Comparison of ENCODE assay signal across 7 mouse cellular contexts in genomic region chr11:112782357-112783121, GRCm38 (mm10). TPM values are rescaled to one million over a fixed set of nuclear protein-coding genes. Genes with fewer than 3 reads are reported as not detected.
DNase-seq lines count a peak whose midpoint lies in the region; ATAC-seq lines count a peak whose summit lies in the region.

No protein-coding gene starts in this region.

- H3K4me3 ChIP-seq in heart, embryonic 15.5 days, result peak overlapping the region; percentile 59
- H3K4me3 ChIP-seq in midbrain, embryonic 14.5 days (replicated peaks; ENCODE audit: low read depth, low read length), result peak overlapping the region; percentile 60

- H3K27me3 ChIP-seq in heart, embryonic 15.5 days, result peaks cover 81% of the 10 kb centered on the region
- peaks cover 5% of the 10 kb centered on the region; the same call in 1 of the 2 replicates for H3K27me3 ChIP-seq in midbrain, embryonic 14.5 days (ENCODE audit: control insufficient read depth, insufficient read depth, low read length)

- no peaks in the 10 kb centered on the region for H3K36me3 ChIP-seq in heart, embryonic 15.5 days
- no peaks in the 10 kb centered on the region for H3K36me3 ChIP-seq in midbrain, embryonic 14.5 days (ENCODE audit: control insufficient read depth, insufficient read depth, low read length)

- under 1% methylated on average over 75 of the region's 75 CpGs for WGBS in heart, embryonic 15.5 days
- WGBS in midbrain, embryonic 14.5 days, result under 1% methylated on average over 75 of the region's 75 CpGs

- peak; percentile 27 for DNase-seq in thymus, postnatal 4 days
- DNase-seq in thymus, postnatal 14 days, result no peak
- peak; percentile 79 for DNase-seq in embryo, embryonic 9.5 days (ENCODE audit: extremely low spot score)
- DNase-seq in left cerebral cortex, postnatal 36 days (ENCODE audit: low spot score in 2 of 2), result peak; percentile 44 to 63
- DNase-seq in midbrain, embryonic 14.5 days, result peak; percentile 68
- DNase-seq in urinary bladder, postnatal 14 days (ENCODE audit: low spot score), result peak; percentile 35

- peak overlapping the region; percentile 75 for H3K27ac ChIP-seq in heart, embryonic 15.5 days
- peak overlapping the region; percentile 78 for H3K27ac ChIP-seq in midbrain, embryonic 14.5 days (replicated peaks; ENCODE audit: low read depth, low read length)

- ATAC-seq in heart, embryonic 15.5 days (replicated peaks; ENCODE audit: insufficient number of reproducible peaks, insufficient read depth, low FRiP score, low read depth), result peak; percentile 14; the same call in 1 of the 2 replicates
- ATAC-seq in midbrain, embryonic 14.5 days (ENCODE audit: low FRiP score, low TSS enrichment), result peak; percentile 22

- peaks cover 44% of the 10 kb centered on the region for H3K4me1 ChIP-seq in heart, embryonic 15.5 days (replicated peaks)
- peaks cover 24% of the 10 kb centered on the region; the same call in 1 of the 2 replicates for H3K4me1 ChIP-seq in midbrain, embryonic 14.5 days (ENCODE audit: control insufficient read depth, insufficient read depth, low read length)

- intact Hi-C loops in left cerebral cortex, postnatal 36 days (cut with DNase I), result loop anchor here (2.0 to 10.0 kb wide), 5 partner anchors 192 to 878 kb away; no protein-coding TSS in a partner anchor

- peak overlapping the region; percentile 59 for H3K9ac ChIP-seq in heart, embryonic 15.5 days
- H3K9ac ChIP-seq in midbrain, embryonic 14.5 days (replicated peaks; ENCODE audit: low read length), result peak overlapping the region; percentile 72

- peak overlapping the region; percentile 87 for H3K4me2 ChIP-seq in heart, embryonic 15.5 days
- peak overlapping the region; percentile 97 for H3K4me2 ChIP-seq in midbrain, embryonic 14.5 days (ENCODE audit: low read length)

- no peaks in the 10 kb centered on the region for H3K9me3 ChIP-seq in heart, embryonic 15.5 days (replicated peaks)
- H3K9me3 ChIP-seq in midbrain, embryonic 14.5 days (ENCODE audit: control insufficient read depth, low read length), result no peaks in the 10 kb centered on the region

RNA-seq across cellular contexts. Expression of gene Sox9, which starts 0.5 kb away (rescaled TPM):
- polyA plus RNA-seq in heart, embryonic 15.5 days (2015; fragmentation: Nextera tagmentation; extraction: Ambion mirVana), result 24.7 and 27.7 TPM in 2 replicates
- total RNA-seq in left cerebral cortex, postnatal 36 days (2021), result 10 to 100 TPM; 24.0 to 24.4 TPM
- polyA plus RNA-seq in midbrain, embryonic 14.5 days (2014; fragmentation: Nextera tagmentation; extraction: Ambion mirVana), result 45.5 and 62.2 TPM in 2 replicates
